Mouse (Mus musculus): ENCODE measurements around the gene Cuedc1. TPM values are rescaled to one million over a fixed set of nuclear protein-coding genes. Genes with fewer than 3 reads are reported as not detected.

Gene Cuedc1
- polyA plus RNA-seq, 1 experiment from 2014 or later = 37.2 TPM

Other genes starting within 250 kb of the Cuedc1 start
- 19.2 and 21.3 TPM in 2 replicates for gene Mks1, start 244.8 kb upstream of the Cuedc1 start, polyA plus RNA-seq (2015; fragmentation: Nextera tagmentation; extraction: Ambion mirVana)
- 0.67 and 0.89 TPM in 2 replicates for gene Epx, start 222.5 kb upstream of the Cuedc1 start, polyA plus RNA-seq (2015; fragmentation: Nextera tagmentation; extraction: Ambion mirVana)
- gene Olfr462, start 205.8 kb upstream of the Cuedc1 start, polyA plus RNA-seq (2015; fragmentation: Nextera tagmentation; extraction: Ambion mirVana) = not detected in 2 replicates
- gene Olfr463, start 200.7 kb upstream of the Cuedc1 start, polyA plus RNA-seq (2015; fragmentation: Nextera tagmentation; extraction: Ambion mirVana) = not detected in 2 replicates
- not detected in 2 replicates for gene Olfr464, start 177.1 kb upstream of the Cuedc1 start, polyA plus RNA-seq (2015; fragmentation: Nextera tagmentation; extraction: Ambion mirVana)
- gene Dynll2, start 110.5 kb upstream of the Cuedc1 start, polyA plus RNA-seq (2015; fragmentation: Nextera tagmentation; extraction: Ambion mirVana) = 16.7 and 18.9 TPM in 2 replicates
- gene Srsf1, start 50.7 kb upstream of the Cuedc1 start, polyA plus RNA-seq (2015; fragmentation: Nextera tagmentation; extraction: Ambion mirVana) = 340 and 357 TPM in 2 replicates
- 46.8 and 48.9 TPM in 2 replicates for gene Vezf1, start 29.8 kb upstream of the Cuedc1 start, polyA plus RNA-seq (2015; fragmentation: Nextera tagmentation; extraction: Ambion mirVana)
- 54.8 and 55.5 TPM in 2 replicates for gene Mrps23, start 106.3 kb downstream of the Cuedc1 start, polyA plus RNA-seq (2015; fragmentation: Nextera tagmentation; extraction: Ambion mirVana)
- gene Ccdc182, start 196.0 kb downstream of the Cuedc1 start, polyA plus RNA-seq (2015; fragmentation: Nextera tagmentation; extraction: Ambion mirVana) = 0.11 TPM in 1 of 2 replicates, not detected in the other